Mouse (Mus musculus): ENCODE measurements around the gene Cep85l.

Gene Cep85l

DNA sequence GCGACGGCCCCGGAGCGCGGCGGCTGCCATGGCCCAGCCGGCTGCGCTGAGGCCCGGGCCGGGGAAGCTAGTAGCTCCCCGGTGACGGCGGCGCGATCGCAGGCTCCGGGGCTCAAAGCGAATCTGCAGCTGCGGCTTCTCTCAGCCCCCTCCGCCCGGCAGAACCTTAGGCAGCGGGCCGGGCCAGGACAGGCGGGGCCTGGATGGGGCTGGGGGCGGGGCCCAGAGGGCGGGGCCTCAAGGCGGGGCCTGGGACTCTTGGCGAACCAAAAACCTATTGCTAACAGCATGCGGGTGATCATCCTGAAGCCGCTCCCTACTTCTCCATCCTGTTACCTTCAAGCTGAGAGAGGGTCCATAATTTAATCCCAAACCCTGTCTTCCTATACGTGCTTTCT is at the start of gene Cep85l:
Gene Cep85l, minus strand, starts transcription at position 239 of the 398 bp plus-strand sequence.
- DNase-seq = peak; percentile 78 to 85

- DNase-seq = no peak
Observed at GRCm38 (mm10) chr10:53428695-53429447, 49.1 kb upstream of the Cep85l start.

- DNase-seq = no peak
Observed at GRCm38 (mm10) chr10:53426524-53426923, 46.8 kb upstream of the Cep85l start.

DNA sequence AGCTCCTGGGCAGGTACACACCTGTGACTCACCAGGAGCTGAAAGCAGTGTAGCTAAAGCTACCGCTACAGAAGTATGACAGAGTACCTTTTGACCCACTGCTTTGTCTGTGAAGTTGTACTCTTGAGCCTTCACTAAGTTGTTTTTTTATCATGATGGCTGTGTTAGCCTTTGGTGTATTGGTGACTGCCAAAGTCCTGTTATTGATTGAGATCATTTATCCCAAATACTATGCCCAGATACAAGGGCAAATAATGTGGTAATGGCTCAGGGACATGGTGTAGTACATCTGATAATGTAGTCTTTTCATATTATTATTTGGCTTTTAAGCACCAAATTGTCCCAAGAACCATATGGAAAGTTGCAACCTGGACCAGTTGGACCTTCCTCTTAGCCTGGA is 43.3 kb upstream of the Cep85l start:
- no peak for DNase-seq

GRCm38 (mm10) chr10:53422206-53422605 is 42.5 kb upstream of the Cep85l start:
- DNase-seq = no peak

- no peak for DNase-seq
Observed at GRCm38 (mm10) chr10:53421613-53422012, 41.9 kb upstream of the Cep85l start.

- no peak for DNase-seq
Observed at GRCm38 (mm10) chr10:53420069-53420468, 40.3 kb upstream of the Cep85l start.

DNA sequence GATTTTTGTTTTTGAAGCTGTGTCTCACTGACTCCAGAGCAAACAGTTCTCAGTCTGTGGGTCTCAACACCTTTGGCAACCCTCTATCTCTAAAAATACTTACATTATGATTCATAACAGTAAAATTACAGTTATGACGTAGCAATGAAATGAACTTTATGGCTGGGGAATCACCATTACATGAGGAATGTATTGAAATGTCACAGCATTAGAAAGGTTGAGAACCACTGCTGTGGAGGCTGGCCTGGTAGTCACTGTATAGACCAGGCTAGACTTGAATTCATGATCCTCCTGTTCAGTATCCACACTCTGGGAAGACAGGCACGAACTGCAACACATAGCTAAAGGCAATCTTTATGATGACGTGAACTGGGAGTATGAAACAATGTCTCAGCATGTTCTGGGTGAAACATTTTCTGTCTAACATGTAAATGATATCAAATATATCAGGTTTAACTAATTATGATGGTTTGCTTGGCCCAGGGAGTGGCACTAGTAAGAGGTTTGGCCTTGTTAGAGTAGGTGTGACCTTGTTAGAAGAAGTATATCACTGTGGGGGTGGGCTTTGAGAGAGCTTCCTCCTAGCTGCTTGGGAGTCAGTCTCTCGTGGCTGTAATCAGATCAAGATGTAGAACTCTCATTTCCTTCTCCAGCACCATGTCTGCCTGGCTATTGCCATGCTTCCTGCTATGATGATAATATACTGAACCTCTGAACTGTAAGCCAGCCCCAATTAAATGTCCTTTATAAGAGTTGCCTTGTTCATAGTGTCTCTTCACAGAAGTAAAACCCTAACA is 39.6 kb upstream of the Cep85l start:
- DNase-seq = no peak

GRCm38 (mm10) chr10:53417015-53417414 is 37.3 kb upstream of the Cep85l start:
- DNase-seq = no peak

DNA sequence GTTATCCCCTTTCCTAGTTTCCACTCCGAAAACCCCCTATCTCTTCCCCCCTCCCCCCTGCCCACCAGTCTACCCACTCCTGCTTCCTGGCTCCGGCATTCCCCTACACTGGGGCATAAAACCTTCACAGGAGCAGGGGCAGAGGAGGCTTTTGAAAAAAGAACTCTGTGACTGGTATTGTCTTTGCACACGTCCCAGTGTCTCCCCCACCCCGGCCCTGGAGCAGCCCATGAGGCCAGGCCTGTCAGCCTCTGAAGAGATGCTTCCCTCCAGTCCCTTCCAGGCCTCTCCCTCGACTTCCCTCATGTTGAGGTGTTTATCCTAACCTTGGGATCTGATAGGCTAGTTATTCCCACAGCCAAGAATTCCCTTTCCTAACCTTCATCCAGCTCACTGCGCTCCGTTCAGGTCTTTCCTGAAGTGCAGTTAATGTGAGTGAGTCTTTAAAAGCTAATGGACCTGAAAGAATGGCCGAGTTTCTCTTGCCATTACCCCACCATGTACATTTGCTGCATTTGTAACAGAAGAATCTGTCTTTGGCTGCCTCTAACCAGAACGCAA is 36.5 kb upstream of the Cep85l start:
- DNase-seq = no peak

- no peak for DNase-seq
Observed at GRCm38 (mm10) chr10:53415252-53415651, 35.5 kb upstream of the Cep85l start.

GRCm38 (mm10) chr10:53414092-53415085 is 34.6 kb upstream of the Cep85l start:
- no peak for DNase-seq

- no peak for DNase-seq
Observed at GRCm38 (mm10) chr10:53412936-53413335, 33.2 kb upstream of the Cep85l start.

DNA sequence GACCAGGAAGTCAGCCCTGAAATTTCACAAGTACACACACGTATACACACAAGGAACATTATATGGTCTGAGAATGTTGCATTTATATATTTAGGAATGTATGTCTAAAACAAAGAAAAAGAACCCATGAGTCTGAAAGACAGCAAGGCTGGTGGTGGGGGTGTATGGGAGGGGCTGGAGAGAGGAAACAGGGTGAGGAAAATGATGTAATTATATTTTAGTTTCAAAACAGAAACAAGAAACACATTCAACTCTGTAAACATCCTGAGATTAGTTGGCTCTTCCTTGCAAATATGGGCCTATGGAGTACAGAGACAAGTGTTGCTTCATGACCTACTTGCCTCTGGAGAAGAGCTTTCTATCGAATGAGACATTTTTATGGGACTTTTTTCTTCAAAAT is 32.4 kb upstream of the Cep85l start:
- no peak for DNase-seq

DNA sequence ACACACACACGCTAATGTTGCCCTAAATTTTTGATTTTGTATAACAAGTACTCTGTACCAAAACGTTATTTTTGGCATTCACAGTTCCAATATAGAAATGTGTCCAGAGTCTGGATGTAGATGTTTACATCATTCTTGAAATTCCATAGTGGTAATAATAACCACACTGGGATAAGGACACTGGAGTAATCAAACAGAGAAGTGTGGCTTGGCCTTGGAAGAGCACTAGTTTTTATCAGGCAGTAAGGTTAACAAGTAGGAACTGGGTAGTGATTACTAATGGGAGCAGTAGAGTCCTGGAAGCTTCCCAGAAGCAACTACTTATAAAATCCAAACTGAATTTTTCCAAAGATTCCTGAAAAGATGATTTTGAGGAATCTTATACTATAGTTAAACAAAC is 31.1 kb upstream of the Cep85l start:
- no peak for DNase-seq

DNA sequence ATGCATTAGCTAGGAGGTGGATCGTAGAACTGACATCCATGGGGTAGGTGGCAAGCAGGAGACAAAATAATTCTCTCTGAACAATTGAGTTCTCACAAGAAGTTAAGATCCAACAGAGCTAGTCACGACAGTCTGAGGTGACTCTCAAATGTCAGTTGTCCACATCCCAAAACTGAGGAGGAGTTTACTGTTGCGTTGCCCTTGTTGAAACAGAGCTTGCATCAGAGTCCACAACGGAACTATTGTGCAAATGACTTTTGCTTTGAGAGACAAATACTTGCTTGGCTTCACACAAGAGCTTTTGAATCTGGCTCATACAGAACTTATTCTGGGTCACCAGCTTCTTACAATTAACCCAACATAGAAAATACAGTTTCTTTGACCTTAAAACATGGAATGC is 27.7 kb upstream of the Cep85l start:
- no peak for DNase-seq

GRCm38 (mm10) chr10:53406845-53407244 is 27.1 kb upstream of the Cep85l start:
- DNase-seq = no peak

DNA sequence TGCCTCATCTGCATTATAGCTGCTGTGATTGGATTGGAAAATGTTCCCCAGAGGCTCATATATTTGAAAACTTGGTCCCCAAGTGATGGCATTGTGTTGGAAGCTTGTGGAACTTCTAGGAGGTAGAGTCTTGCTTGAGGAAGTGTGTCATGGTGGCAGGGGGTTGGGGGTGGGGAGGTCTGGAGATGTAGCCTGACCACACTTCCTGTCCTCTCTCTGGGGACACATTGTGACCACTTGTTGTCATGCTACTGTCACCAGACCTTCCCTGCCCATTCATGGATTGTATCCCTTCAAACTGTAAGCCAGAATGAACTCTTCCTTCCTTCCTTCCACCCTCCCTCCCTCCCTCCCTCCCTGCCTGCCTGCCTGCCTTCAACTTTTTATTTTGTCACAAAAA is 22.5 kb upstream of the Cep85l start:
- DNase-seq = no peak

GRCm38 (mm10) chr10:53399053-53399452 is 19.3 kb upstream of the Cep85l start:
- no peak for DNase-seq

GRCm38 (mm10) chr10:53398540-53398902 is 18.8 kb upstream of the Cep85l start:
- no peak for DNase-seq

DNA sequence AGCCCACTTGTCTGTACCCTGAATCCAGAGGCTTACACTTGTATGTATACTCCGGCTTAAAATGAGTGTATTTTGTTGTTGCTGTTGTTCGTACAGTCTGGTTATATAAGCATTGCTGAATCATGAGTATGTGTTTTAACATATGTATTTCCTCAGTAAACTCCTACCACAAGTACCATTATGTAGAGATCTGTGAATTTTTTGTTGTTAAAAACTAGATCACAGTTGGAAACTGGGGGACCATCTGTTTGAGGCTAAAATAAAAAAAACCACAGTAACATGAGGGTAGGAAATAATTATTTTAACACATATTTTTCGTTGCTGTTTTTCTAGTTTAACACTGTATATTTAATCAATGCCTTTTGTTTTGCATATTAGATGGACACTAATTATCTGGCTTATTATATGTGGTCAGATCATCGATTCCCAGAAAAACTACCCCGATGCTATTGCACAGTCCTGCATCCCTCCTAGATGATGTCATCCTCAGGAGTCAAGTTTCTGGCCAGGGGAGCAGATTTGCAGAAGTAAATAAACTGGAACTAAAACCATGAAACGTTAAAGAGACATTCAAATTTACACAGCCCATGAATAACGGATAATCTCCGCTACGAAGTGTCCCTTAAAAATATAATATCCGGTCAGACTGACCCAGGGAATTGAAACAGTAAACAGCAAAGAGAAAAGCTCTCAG is 18.2 kb upstream of the Cep85l start:
- no peak for DNase-seq
